Mouse (Mus musculus): ENCODE measurements around the gene Asic2. TPM values are rescaled to one million over a fixed set of nuclear protein-coding genes. Genes with fewer than 3 reads are reported as not detected.

Asic2 gene
- polyA plus RNA-seq (2012; rRNA removed): 0.75 and 1.1 TPM in 2 replicates

DNA sequence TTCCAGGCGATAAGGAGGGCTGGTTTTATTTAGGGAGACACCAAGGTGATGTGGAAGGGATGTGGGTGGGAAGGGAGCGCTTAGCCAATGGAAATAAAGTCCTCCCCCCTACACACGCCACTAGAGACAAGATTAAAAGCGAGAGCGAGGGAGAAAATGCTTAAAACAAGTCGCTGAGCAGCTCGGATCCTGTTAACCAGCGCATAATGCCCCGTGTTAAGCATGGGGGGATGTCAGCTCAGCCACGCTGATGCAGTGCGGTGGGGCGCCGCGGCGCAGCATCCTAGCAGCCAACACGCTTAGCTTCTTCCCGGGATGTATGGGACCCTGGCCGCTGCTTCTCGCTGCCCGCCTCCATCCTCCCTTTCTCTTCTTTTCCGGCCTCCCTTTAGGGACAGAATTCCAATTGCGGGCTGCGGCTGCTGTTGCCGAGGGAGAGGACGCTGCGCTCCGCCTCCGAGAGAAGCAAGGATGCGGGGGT, at the start of gene Asic2:
TSS of gene Asic2 (minus strand) at position 57 of the 481 bp plus-strand sequence.
- no peak for DNase-seq
- H3K27me3 ChIP-seq (replicated peaks; ENCODE audit: control insufficient read depth, insufficient read depth, low read length): no peaks in the 10 kb centered on the region
- no peak within 1 kb of the TSS for H3K27ac ChIP-seq (ENCODE audit: insufficient read depth, low read depth, low read length)
- WGBS: 2% methylated on average over 29 of the region's 29 CpGs
- H3K4me3 ChIP-seq (ENCODE audit: insufficient read depth, low read depth, low read length): no peak within 1 kb of the TSS
- TF ChIP-seq POLR2A (IDR thresholded peaks at IDR 0.05; ENCODE audit: low read depth, low read length): no peak
- no peak for TF ChIP-seq CTCF (conservative IDR thresholded peaks at IDR 0.05; ENCODE audit: insufficient read depth, insufficient read length, low read depth, low read length)
- H3K36me3 ChIP-seq (ENCODE audit: control insufficient read depth, insufficient read depth, low read length): no peaks in the 10 kb centered on the region
- no peaks in the 10 kb centered on the region for H3K4me1 ChIP-seq (ENCODE audit: control insufficient read depth, insufficient read depth, low read length)

DNA sequence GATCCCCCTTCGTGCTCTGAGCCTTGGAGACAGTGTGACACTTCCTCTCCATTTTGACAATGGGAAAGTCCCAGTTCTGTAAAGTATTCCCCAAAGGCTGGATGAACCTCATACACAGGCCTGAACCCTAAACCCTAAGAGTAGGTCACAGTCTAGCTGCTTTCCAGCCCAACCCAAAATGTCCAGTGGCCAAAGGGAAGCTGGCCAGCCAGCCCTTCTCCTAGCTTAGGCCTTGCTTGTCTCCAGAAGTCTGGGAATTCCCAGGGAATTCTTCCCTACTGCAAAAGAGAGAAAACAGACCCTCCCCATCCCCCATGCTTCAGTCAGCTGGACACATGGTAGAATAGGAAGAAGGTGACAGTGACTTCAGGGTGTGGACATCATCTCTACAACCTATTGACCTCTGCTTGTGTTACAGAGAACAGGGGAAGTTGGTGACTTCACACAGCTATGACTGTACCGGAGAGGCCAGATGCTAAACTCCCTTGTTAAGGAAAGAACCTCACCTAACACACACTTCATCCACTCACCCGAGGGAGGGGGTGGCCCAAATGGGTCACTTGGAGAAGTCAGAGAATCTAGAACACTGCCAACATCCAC, 48.0 kb upstream of the Asic2 start:
- whole genome bisulfite sequencing: 58% methylated on average over 3 of the region's 3 CpGs
- H3K4me3 ChIP-seq (ENCODE audit: insufficient read depth, low read depth, low read length): no peak overlapping the region
- H3K4me1 ChIP-seq (ENCODE audit: control insufficient read depth, insufficient read depth, low read length): no peaks in the 10 kb centered on the region
- no peak for TF ChIP-seq CTCF (conservative IDR thresholded peaks at IDR 0.05; ENCODE audit: insufficient read depth, insufficient read length, low read depth, low read length)
- TF ChIP-seq POLR2A (IDR thresholded peaks at IDR 0.05; ENCODE audit: low read depth, low read length): no peak
- DNase-seq: no peak
- H3K27ac ChIP-seq (ENCODE audit: insufficient read depth, low read depth, low read length): no peak overlapping the region
- H3K36me3 ChIP-seq (ENCODE audit: control insufficient read depth, insufficient read depth, low read length): no peaks in the 10 kb centered on the region
- no peaks in the 10 kb centered on the region for H3K27me3 ChIP-seq (replicated peaks; ENCODE audit: control insufficient read depth, insufficient read depth, low read length)

DNA sequence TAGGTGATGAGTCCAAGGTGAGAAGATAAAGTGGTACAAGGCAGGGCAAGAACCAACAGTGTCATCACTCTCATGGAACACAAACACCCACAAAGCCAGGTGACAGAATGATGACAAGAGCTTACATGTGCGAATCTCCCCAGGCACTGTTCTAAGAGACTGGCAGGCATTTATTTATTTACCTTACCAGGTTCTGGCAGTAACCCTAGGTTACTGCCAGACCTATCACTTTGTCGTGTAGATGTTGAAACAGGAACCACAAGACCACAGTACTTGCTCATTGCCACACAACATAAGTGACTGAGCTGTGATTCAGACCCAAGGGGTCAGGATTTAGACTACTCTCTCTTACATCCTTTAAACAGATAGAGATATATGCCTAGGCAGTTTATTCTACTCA, 46.8 kb upstream of the Asic2 start:
- WGBS: 59% methylated on average over 2 of the region's 2 CpGs
- DNase-seq: no peak
- Histone ChIP-seq H3K27ac (ENCODE audit: insufficient read depth, low read depth, low read length) (no peak overlapping the region), H3K27me3 (replicated peaks; ENCODE audit: control insufficient read depth, insufficient read depth, low read length) (no peaks in the 10 kb centered on the region), H3K36me3 (ENCODE audit: control insufficient read depth, insufficient read depth, low read length) (no peaks in the 10 kb centered on the region), H3K4me1 (ENCODE audit: control insufficient read depth, insufficient read depth, low read length) (no peaks in the 10 kb centered on the region), H3K4me3 (ENCODE audit: insufficient read depth, low read depth, low read length) (no peak overlapping the region)
- TF ChIP-seq CTCF (conservative IDR thresholded peaks at IDR 0.05; ENCODE audit: insufficient read depth, insufficient read length, low read depth, low read length) (no peak), POLR2A (IDR thresholded peaks at IDR 0.05; ENCODE audit: low read depth, low read length) (no peak)

DNA sequence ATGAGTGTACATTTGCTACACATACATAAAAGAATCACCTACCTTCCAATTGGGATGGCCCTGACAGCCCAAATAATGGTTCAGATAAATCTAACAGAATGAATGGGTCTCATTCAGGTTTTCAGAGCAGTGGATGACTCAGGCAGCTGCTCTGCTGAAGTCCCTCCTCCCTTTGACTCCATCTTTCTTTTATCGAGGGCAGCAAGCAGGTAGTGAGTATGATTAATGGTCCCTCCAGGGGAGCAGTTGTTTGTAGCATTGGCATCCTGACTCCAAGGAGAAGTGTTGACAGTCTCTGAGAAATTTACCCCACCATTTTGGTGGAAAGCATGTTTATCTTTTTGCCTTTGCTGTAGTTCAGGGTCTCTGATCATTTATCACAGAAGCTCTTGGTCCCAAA, 45.5 kb upstream of the Asic2 start:
- TF ChIP-seq CTCF (conservative IDR thresholded peaks at IDR 0.05; ENCODE audit: insufficient read depth, insufficient read length, low read depth, low read length) (no peak), POLR2A (IDR thresholded peaks at IDR 0.05; ENCODE audit: low read depth, low read length) (no peak)
- Histone ChIP-seq H3K27ac (ENCODE audit: insufficient read depth, low read depth, low read length) (no peak overlapping the region), H3K27me3 (replicated peaks; ENCODE audit: control insufficient read depth, insufficient read depth, low read length) (no peaks in the 10 kb centered on the region), H3K4me1 (ENCODE audit: control insufficient read depth, insufficient read depth, low read length) (no peaks in the 10 kb centered on the region), H3K36me3 (ENCODE audit: control insufficient read depth, insufficient read depth, low read length) (no peaks in the 10 kb centered on the region), H3K4me3 (ENCODE audit: insufficient read depth, low read depth, low read length) (no peak overlapping the region)
- 30% methylated on average over 1 of the region's 1 CpGs for WGBS
- DNase-seq: no peak

DNA sequence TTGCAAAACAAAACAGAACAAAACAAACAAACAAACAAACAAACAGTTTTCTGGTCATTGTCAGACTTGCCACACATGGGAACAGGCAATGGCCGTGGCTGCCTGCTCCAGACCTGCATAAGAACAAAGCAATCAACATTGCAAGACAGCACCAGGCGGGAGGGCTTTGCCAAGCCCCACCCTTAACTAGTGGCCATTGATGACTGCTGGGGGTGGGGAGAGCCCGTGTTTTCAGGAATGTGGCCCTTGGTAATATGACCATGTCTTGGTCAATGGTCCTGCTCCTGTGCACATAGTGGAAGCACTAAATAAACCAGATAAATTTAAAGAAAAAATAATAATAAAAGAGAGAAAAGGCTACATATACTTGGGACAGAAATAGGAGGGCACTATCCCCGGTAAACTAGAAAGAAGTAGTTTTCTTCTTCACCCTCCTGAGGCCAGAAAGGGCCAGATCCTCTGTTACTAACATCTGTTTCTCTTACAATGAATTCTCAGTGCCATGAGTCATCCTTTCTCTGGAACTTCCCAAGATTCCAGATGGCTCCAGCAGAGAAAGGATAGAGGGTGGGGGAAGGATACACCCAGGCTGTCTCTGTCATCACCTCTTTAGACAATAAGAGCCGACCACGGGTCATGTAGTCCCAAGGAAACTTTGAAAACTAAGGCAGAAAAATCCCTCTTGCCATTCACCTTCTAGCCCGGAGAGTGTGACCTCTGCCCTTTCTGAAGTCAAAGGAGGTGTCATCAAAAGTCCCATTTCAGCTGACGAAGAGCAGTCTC, 43.3 kb upstream of the Asic2 start:
- WGBS: 65% methylated on average over 8 of the region's 8 CpGs
- H3K27ac ChIP-seq (ENCODE audit: insufficient read depth, low read depth, low read length): no peak overlapping the region
- TF ChIP-seq CTCF (conservative IDR thresholded peaks at IDR 0.05; ENCODE audit: insufficient read depth, insufficient read length, low read depth, low read length) (no peak), POLR2A (IDR thresholded peaks at IDR 0.05; ENCODE audit: low read depth, low read length) (no peak)
- no peaks in the 10 kb centered on the region for H3K27me3 ChIP-seq (replicated peaks; ENCODE audit: control insufficient read depth, insufficient read depth, low read length)
- no peaks in the 10 kb centered on the region for H3K36me3 ChIP-seq (ENCODE audit: control insufficient read depth, insufficient read depth, low read length)
- no peak overlapping the region for H3K4me3 ChIP-seq (ENCODE audit: insufficient read depth, low read depth, low read length)
- no peaks in the 10 kb centered on the region for H3K4me1 ChIP-seq (ENCODE audit: control insufficient read depth, insufficient read depth, low read length)
- no peak for DNase-seq

DNA sequence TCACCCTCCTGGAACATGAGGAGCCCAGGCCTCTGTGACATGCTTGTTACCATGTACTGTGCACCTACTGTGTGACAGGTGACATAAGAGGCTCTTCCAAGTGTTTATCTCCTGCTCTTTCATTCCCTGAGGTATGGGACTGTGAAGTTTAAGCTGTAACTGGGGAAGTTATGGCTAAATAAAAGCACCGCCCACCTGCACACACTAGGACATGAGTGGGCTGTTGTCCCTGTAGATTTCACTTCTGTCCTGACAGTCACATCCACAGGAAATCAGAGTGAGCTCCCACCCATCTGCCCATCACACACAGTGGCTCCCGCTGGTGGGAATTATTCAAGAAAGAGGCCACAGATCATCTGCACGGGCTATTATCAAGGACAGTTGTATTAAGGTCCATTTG, 41.9 kb upstream of the Asic2 start:
- H3K4me3 ChIP-seq (ENCODE audit: insufficient read depth, low read depth, low read length): no peak overlapping the region

DNA sequence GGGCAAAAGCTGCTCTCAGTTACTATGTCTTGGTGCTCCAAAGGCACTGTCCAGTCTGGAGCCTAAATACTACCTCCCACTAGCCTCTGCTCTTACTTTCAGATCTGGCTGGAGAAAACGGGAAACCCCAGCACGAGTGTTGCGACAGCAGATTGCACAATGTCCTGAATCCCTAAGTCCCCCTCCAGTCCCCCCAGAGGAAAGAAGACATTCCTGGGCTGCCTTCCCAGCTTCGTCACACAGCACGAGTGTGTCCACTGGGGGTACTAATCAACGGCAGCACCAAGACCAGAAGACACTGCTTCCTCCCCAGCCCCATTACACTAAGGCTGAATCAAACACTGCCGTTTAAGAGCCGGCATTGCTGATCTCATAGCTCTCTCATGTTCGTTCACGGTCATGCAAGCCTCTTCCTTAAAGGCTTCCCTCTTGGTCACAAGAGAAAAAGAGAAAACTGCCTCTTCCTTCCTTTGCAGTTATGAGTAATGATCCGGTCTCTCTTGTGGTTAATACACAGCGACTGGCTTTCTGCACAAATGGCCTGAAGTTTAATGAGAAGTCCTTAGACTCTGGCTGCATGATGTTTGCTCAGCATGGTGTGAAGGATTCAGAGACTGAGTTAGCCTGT, 38.7 kb upstream of the Asic2 start:
- H3K27me3 ChIP-seq (replicated peaks; ENCODE audit: control insufficient read depth, insufficient read depth, low read length): no peaks in the 10 kb centered on the region
- H3K4me3 ChIP-seq (ENCODE audit: insufficient read depth, low read depth, low read length): no peak overlapping the region
- no peaks in the 10 kb centered on the region for H3K36me3 ChIP-seq (ENCODE audit: control insufficient read depth, insufficient read depth, low read length)
- WGBS: 40% methylated on average over 12 of the region's 12 CpGs
- no peak overlapping the region; the same call in 1 of the 2 replicates for H3K27ac ChIP-seq (ENCODE audit: insufficient read depth, low read depth, low read length)
- peak; percentile 71 for DNase-seq
- no peak for TF ChIP-seq CTCF (conservative IDR thresholded peaks at IDR 0.05; ENCODE audit: insufficient read depth, insufficient read length, low read depth, low read length)
- TF ChIP-seq POLR2A (IDR thresholded peaks at IDR 0.05; ENCODE audit: low read depth, low read length): no peak
- H3K4me1 ChIP-seq (ENCODE audit: control insufficient read depth, insufficient read depth, low read length): no peaks in the 10 kb centered on the region

More for the DNA sequence above, 41.9 kb upstream of the Asic2 start:
- DNase-seq: no peak
- Histone ChIP-seq H3K4me1 (ENCODE audit: control insufficient read depth, insufficient read depth, low read length) (no peaks in the 10 kb centered on the region), H3K27me3 (replicated peaks; ENCODE audit: control insufficient read depth, insufficient read depth, low read length) (no peaks in the 10 kb centered on the region), H3K27ac (ENCODE audit: insufficient read depth, low read depth, low read length) (no peak overlapping the region), H3K36me3 (ENCODE audit: control insufficient read depth, insufficient read depth, low read length) (no peaks in the 10 kb centered on the region)
- 97% methylated on average over 3 of the region's 3 CpGs for WGBS
- no peak for TF ChIP-seq CTCF (conservative IDR thresholded peaks at IDR 0.05; ENCODE audit: insufficient read depth, insufficient read length, low read depth, low read length)
- no peak for TF ChIP-seq POLR2A (IDR thresholded peaks at IDR 0.05; ENCODE audit: low read depth, low read length)
